ENCODE assay signal across 18 mouse cellular contexts in genomic region chr11:72332951-72333667, GRCm38 (mm10). TPM values are rescaled to one million over a fixed set of nuclear protein-coding genes. Genes with fewer than 3 reads are reported as not detected.
A peak's percentile ranks its signal among the peaks of the same experiment; 100 is the strongest.
DNase-seq lines count a peak whose midpoint lies in the region; TF ChIP-seq lines count a peak whose summit lies in the region.
"Had no signal": no experiment of that assay in that cellular context is flagged by ENCODE, and none has a peak within 500 bp of the region (broad histone marks: within the 10 kb centered on the region; RNA-seq: fewer than 3 reads in every experiment).

No protein-coding gene starts in this region.

- intact Hi-C loops in heart, adult 2 months (cut with DNase I), result no loop called here

- no peaks in the 10 kb centered on the region for H3K36me3 ChIP-seq in heart, embryonic 10.5 days
- H3K36me3 ChIP-seq in heart, adult 2 months (ENCODE audit: control insufficient read depth, insufficient read depth, low read length), result no peaks in the 10 kb centered on the region
- H3K36me3 ChIP-seq: neural tube, embryonic 12.5 days had no signal

- WGBS in heart, embryonic 10.5 days, result 87% methylated on average over 9 of the region's 9 CpGs
- 79% methylated on average over 9 of the region's 9 CpGs for WGBS in heart, adult 2 months

- no peak overlapping the region for H3K27ac ChIP-seq in heart, embryonic 10.5 days
- H3K27ac ChIP-seq in heart, adult 2 months, result no peak overlapping the region
- H3K27ac ChIP-seq: liver, embryonic 14.5 days; macrophage; neural tube, embryonic 12.5 days had no signal

- no peaks in the 10 kb centered on the region for H3K79me2 ChIP-seq in heart, adult 2 months (replicated peaks; ENCODE audit: control insufficient read depth, insufficient read depth, low read length)

- no peak for TF ChIP-seq CTCF in heart, adult 2 months (IDR thresholded peaks at IDR 0.05)

- no peaks in the 10 kb centered on the region for H3K9me3 ChIP-seq in heart, embryonic 10.5 days
- H3K9me3 ChIP-seq: neural tube, embryonic 12.5 days had no signal

- no peak overlapping the region for H3K9ac ChIP-seq in heart, adult 2 months (ENCODE audit: low read depth, low read length)
- H3K9ac ChIP-seq: liver, embryonic 14.5 days; neural tube, embryonic 12.5 days had no signal

- H3K27me3 ChIP-seq in heart, embryonic 10.5 days (ENCODE audit: insufficient read depth, poor library complexity, severe bottlenecking), result no peaks in the 10 kb centered on the region; the same call in 1 of the 2 replicates
- H3K27me3 ChIP-seq in heart, adult 2 months (ENCODE audit: control insufficient read depth, insufficient read depth, low read length), result no peaks in the 10 kb centered on the region
- H3K27me3 ChIP-seq: neural tube, embryonic 12.5 days had no signal

- peak; percentile 79 for DNase-seq in heart, adult 11 months
- no peak for DNase-seq in heart, embryonic 10.5 days (ENCODE audit: low spot score)
- peak; percentile 23 for DNase-seq in lung, postnatal 10 days
- no peak for DNase-seq in lung, postnatal 14 days
- DNase-seq in fibroblast of lung, adult 2 months (ENCODE audit: low read depth), result peak; percentile 9
- peak; percentile 57 for DNase-seq in telencephalon, adult 2 months (ENCODE audit: low read depth, low spot score)
- DNase-seq in heart, adult 2 months, result no peak
- DNase-seq: cerebellum, adult 8-10 months; heart, postnatal 4 days; midbrain, embryonic 14.5 days had no signal

- no peaks in the 10 kb centered on the region for H3K4me1 ChIP-seq in heart, embryonic 10.5 days
- H3K4me1 ChIP-seq in heart, adult 2 months (ENCODE audit: control insufficient read depth, insufficient read depth, low read length), result no peaks in the 10 kb centered on the region
- H3K4me1 ChIP-seq: neural tube, embryonic 12.5 days had no signal

- TF ChIP-seq EP300 in heart, adult 2 months (IDR thresholded peaks at IDR 0.05; ENCODE audit: insufficient read depth, low read depth, low read length), result no peak

- H3K4me3 ChIP-seq in heart, embryonic 10.5 days, result no peak overlapping the region
- no peak overlapping the region for H3K4me3 ChIP-seq in heart, adult 2 months
- H3K4me3 ChIP-seq: neural tube, embryonic 12.5 days had no signal

- no peak for TF ChIP-seq POLR2A in heart, adult 2 months (IDR thresholded peaks at IDR 0.05; ENCODE audit: insufficient read depth, low read depth, low read length)

RNA-seq across cellular contexts. Expression of gene Fbxo39, which starts 18.9 kb away (rescaled TPM):
- polyA plus RNA-seq in heart, embryonic 10.5 days (2016; fragmentation: Nextera tagmentation; extraction: Ambion mirVana), result not detected in 2 replicates
- total RNA-seq in heart, adult 2 months (2021), result not detected
- polyA plus RNA-seq in heart, adult 2 months (2012; rRNA removed), result 0.23 TPM in 2 replicates
- total RNA-seq: gastrocnemius, adult 8-10 months; heart, postnatal 4 days had no signal
- polyA plus RNA-seq: brain, embryonic 14.5 days; heart, embryonic 11.5 days; inflammation-experienced regulatory T-cells, adult 6 months; kidney, embryonic 16.5 days; liver, embryonic 14.5 days; macrophage; midbrain, embryonic 14.5 days; neural tube, embryonic 12.5 days had no signal

RNA-seq across cellular contexts. Expression of gene Tekt1, which starts 29.1 kb away (rescaled TPM):
- polyA plus RNA-seq in heart, embryonic 10.5 days (2016; fragmentation: Nextera tagmentation; extraction: Ambion mirVana), result 0.39 and 2.0 TPM in 2 replicates
- not detected for total RNA-seq in heart, adult 2 months (2021)
- 0.49 TPM in 1 of 2 replicates, not detected in the other for polyA plus RNA-seq in heart, adult 2 months (2012; rRNA removed)
- polyA plus RNA-seq: inflammation-experienced regulatory T-cells, adult 6 months; liver, embryonic 14.5 days; macrophage had no signal

RNA-seq across cellular contexts. Expression of gene Xaf1, which starts 31.7 kb away (rescaled TPM):
- polyA plus RNA-seq in heart, embryonic 10.5 days (2016; fragmentation: Nextera tagmentation; extraction: Ambion mirVana), result 1.5 and 1.6 TPM in 2 replicates
- 10 to 100 TPM in 1 of 2 experiments, 1 to 10 TPM in 1; 9.7 to 10.6 TPM for total RNA-seq in heart, adult 2 months (2021)
- 21.8 and 52.4 TPM in 2 replicates for polyA plus RNA-seq in heart, adult 2 months (2012; rRNA removed)

Comparison
In these comparisons a context has a peak if more than half of its experiments do, and no peak if none do; other contexts are left out.
1. DNase-seq: peak in heart, adult 11 months (single experiment), lung, postnatal 10 days (single experiment), fibroblast of lung, adult 2 months (single experiment) and telencephalon, adult 2 months (single experiment); none in heart, embryonic 10.5 days (single experiment), lung, postnatal 14 days (single experiment) and heart, adult 2 months (0 of 2).